Mouse (Mus musculus): ENCODE measurements at regions not wholly inside any gene's neighbourhood (a gene's known extent, or its start where the extent isn't known, plus 50 kb on each side); places are given as distances from the start of the nearest gene placed in this dataset.

GRCm38 (mm10) chr12:33626092-33626882, 196.9 kb downstream of the Twistnb start:
- Histone ChIP-seq H3K4me3 (ENCODE audit: low read depth, low read length) (no peak overlapping the region), H3K9ac (replicated peaks; ENCODE audit: low read depth, low read length) (no peak overlapping the region), H3K27me3 (ENCODE audit: control insufficient read depth, insufficient read depth, low read length) (no peaks in the 10 kb centered on the region), H3K27ac (ENCODE audit: low read depth, low read length) (no peak overlapping the region), H3K4me1 (ENCODE audit: control insufficient read depth, insufficient read depth, low read length) (no peaks in the 10 kb centered on the region), H3K4me2 (ENCODE audit: low read depth, low read length) (no peak overlapping the region), H3K9me3 (ENCODE audit: control insufficient read depth, low read length) (no peaks in the 10 kb centered on the region), H3K36me3 (ENCODE audit: control insufficient read depth, insufficient read depth, low read length) (no peaks in the 10 kb centered on the region)
- 71% methylated on average over 4 of the region's 4 CpGs for WGBS
- ATAC-seq (ENCODE audit: low read depth), result no peak

GRCm38 (mm10) chr12:33652597-33652996, 223.2 kb downstream of the Twistnb start:
- H3K36me3 ChIP-seq (ENCODE audit: control insufficient read depth, insufficient read depth, low read length), result no peaks in the 10 kb centered on the region
- H3K4me3 ChIP-seq (ENCODE audit: low read depth, low read length), result no peak overlapping the region
- no peaks in the 10 kb centered on the region for H3K27me3 ChIP-seq (ENCODE audit: control insufficient read depth, insufficient read depth, low read length)
- 88% methylated on average over 1 of the region's 1 CpGs for WGBS
- H3K4me2 ChIP-seq (ENCODE audit: low read depth, low read length), result no peak overlapping the region
- H3K27ac ChIP-seq (ENCODE audit: low read depth, low read length), result no peak overlapping the region
- H3K9me3 ChIP-seq (ENCODE audit: control insufficient read depth, low read length), result no peaks in the 10 kb centered on the region
- no peak overlapping the region for H3K9ac ChIP-seq (replicated peaks; ENCODE audit: low read depth, low read length)
- no peak for ATAC-seq (ENCODE audit: low read depth)
- no peaks in the 10 kb centered on the region for H3K4me1 ChIP-seq (ENCODE audit: control insufficient read depth, insufficient read depth, low read length)

GRCm38 (mm10) chr12:33675508-33675907, 246.1 kb downstream of the Twistnb start:
- H3K4me2 ChIP-seq (ENCODE audit: low read depth, low read length), result no peak overlapping the region
- H3K4me3 ChIP-seq (ENCODE audit: low read depth, low read length), result no peak overlapping the region
- no peak overlapping the region for H3K27ac ChIP-seq (ENCODE audit: low read depth, low read length)
- H3K9me3 ChIP-seq (ENCODE audit: control insufficient read depth, low read length), result no peaks in the 10 kb centered on the region
- H3K36me3 ChIP-seq (ENCODE audit: control insufficient read depth, insufficient read depth, low read length), result no peaks in the 10 kb centered on the region
- H3K9ac ChIP-seq (replicated peaks; ENCODE audit: low read depth, low read length), result no peak overlapping the region
- no peak for ATAC-seq (ENCODE audit: low read depth)
- H3K27me3 ChIP-seq (ENCODE audit: control insufficient read depth, insufficient read depth, low read length), result no peaks in the 10 kb centered on the region
- 76% methylated on average over 6 of the region's 6 CpGs for WGBS
- no peaks in the 10 kb centered on the region for H3K4me1 ChIP-seq (ENCODE audit: control insufficient read depth, insufficient read depth, low read length)

- H3K4me3 ChIP-seq (ENCODE audit: low read depth, low read length), result no peak overlapping the region
- no peak for ATAC-seq (ENCODE audit: low read depth)
- H3K4me2 ChIP-seq (ENCODE audit: low read depth, low read length), result no peak overlapping the region
- no peak overlapping the region for H3K9ac ChIP-seq (replicated peaks; ENCODE audit: low read depth, low read length)
- no peaks in the 10 kb centered on the region for H3K9me3 ChIP-seq (ENCODE audit: control insufficient read depth, low read length)
- no peak overlapping the region for H3K27ac ChIP-seq (ENCODE audit: low read depth, low read length)
- H3K4me1 ChIP-seq (ENCODE audit: control insufficient read depth, insufficient read depth, low read length), result no peaks in the 10 kb centered on the region
- no peaks in the 10 kb centered on the region for H3K27me3 ChIP-seq (ENCODE audit: control insufficient read depth, insufficient read depth, low read length)
- whole genome bisulfite sequencing, result 87% methylated on average over 3 of the region's 3 CpGs
- no peaks in the 10 kb centered on the region for H3K36me3 ChIP-seq (ENCODE audit: control insufficient read depth, insufficient read depth, low read length)
Observed at GRCm38 (mm10) chr12:33692870-33693269, 235.4 kb upstream of the Ferd3l start.

GRCm38 (mm10) chr12:33714392-33714791, 213.8 kb upstream of the Ferd3l start:
- Histone ChIP-seq H3K4me3 (ENCODE audit: low read depth, low read length) (no peak overlapping the region), H3K9ac (replicated peaks; ENCODE audit: low read depth, low read length) (no peak overlapping the region), H3K4me2 (ENCODE audit: low read depth, low read length) (no peak overlapping the region), H3K9me3 (ENCODE audit: control insufficient read depth, low read length) (no peaks in the 10 kb centered on the region), H3K36me3 (ENCODE audit: control insufficient read depth, insufficient read depth, low read length) (no peaks in the 10 kb centered on the region), H3K27me3 (ENCODE audit: control insufficient read depth, insufficient read depth, low read length) (no peaks in the 10 kb centered on the region), H3K27ac (ENCODE audit: low read depth, low read length) (no peak overlapping the region), H3K4me1 (ENCODE audit: control insufficient read depth, insufficient read depth, low read length) (no peaks in the 10 kb centered on the region)
- no peak for ATAC-seq (ENCODE audit: low read depth)
- WGBS, result 83% methylated on average over 3 of the region's 3 CpGs

GRCm38 (mm10) chr12:33715997-33716396, 212.2 kb upstream of the Ferd3l start:
- no peaks in the 10 kb centered on the region for H3K9me3 ChIP-seq (ENCODE audit: control insufficient read depth, low read length)
- H3K4me3 ChIP-seq (ENCODE audit: low read depth, low read length), result no peak overlapping the region
- 89% methylated on average over 2 of the region's 2 CpGs for WGBS
- no peak overlapping the region for H3K4me2 ChIP-seq (ENCODE audit: low read depth, low read length)
- no peaks in the 10 kb centered on the region for H3K4me1 ChIP-seq (ENCODE audit: control insufficient read depth, insufficient read depth, low read length)
- no peak for ATAC-seq (ENCODE audit: low read depth)
- no peaks in the 10 kb centered on the region for H3K27me3 ChIP-seq (ENCODE audit: control insufficient read depth, insufficient read depth, low read length)
- H3K27ac ChIP-seq (ENCODE audit: low read depth, low read length), result no peak overlapping the region
- H3K36me3 ChIP-seq (ENCODE audit: control insufficient read depth, insufficient read depth, low read length), result no peaks in the 10 kb centered on the region
- H3K9ac ChIP-seq (replicated peaks; ENCODE audit: low read depth, low read length), result no peak overlapping the region

GRCm38 (mm10) chr12:33717053-33717452, 211.2 kb upstream of the Ferd3l start:
- Histone ChIP-seq H3K27me3 (ENCODE audit: control insufficient read depth, insufficient read depth, low read length) (no peaks in the 10 kb centered on the region), H3K27ac (ENCODE audit: low read depth, low read length) (no peak overlapping the region), H3K4me3 (ENCODE audit: low read depth, low read length) (no peak overlapping the region), H3K9me3 (ENCODE audit: control insufficient read depth, low read length) (no peaks in the 10 kb centered on the region), H3K36me3 (ENCODE audit: control insufficient read depth, insufficient read depth, low read length) (no peaks in the 10 kb centered on the region), H3K9ac (replicated peaks; ENCODE audit: low read depth, low read length) (no peak overlapping the region), H3K4me2 (ENCODE audit: low read depth, low read length) (no peak overlapping the region), H3K4me1 (ENCODE audit: control insufficient read depth, insufficient read depth, low read length) (no peaks in the 10 kb centered on the region)
- ATAC-seq (ENCODE audit: low read depth), result no peak
- 4% methylated on average over 4 of the region's 4 CpGs for WGBS

GRCm38 (mm10) chr12:33717601-33718260, 210.5 kb upstream of the Ferd3l start:
- no peaks in the 10 kb centered on the region for H3K36me3 ChIP-seq (ENCODE audit: control insufficient read depth, insufficient read depth, low read length)
- no peaks in the 10 kb centered on the region for H3K4me1 ChIP-seq (ENCODE audit: control insufficient read depth, insufficient read depth, low read length)
- peak overlapping the region; percentile 1; the same call in 1 of the 2 replicates for H3K9ac ChIP-seq (replicated peaks; ENCODE audit: low read depth, low read length)
- no peaks in the 10 kb centered on the region for H3K9me3 ChIP-seq (ENCODE audit: control insufficient read depth, low read length)
- peak overlapping the region; percentile 40 for H3K4me2 ChIP-seq (ENCODE audit: low read depth, low read length)
- no peaks in the 10 kb centered on the region for H3K27me3 ChIP-seq (ENCODE audit: control insufficient read depth, insufficient read depth, low read length)
- ATAC-seq (ENCODE audit: low read depth), result peak; percentile 85
- no peak overlapping the region for H3K4me3 ChIP-seq (ENCODE audit: low read depth, low read length)
- 13% methylated on average over 14 of the region's 14 CpGs for WGBS
- H3K27ac ChIP-seq (ENCODE audit: low read depth, low read length), result no peak overlapping the region

- no peaks in the 10 kb centered on the region for H3K4me1 ChIP-seq (ENCODE audit: control insufficient read depth, insufficient read depth, low read length)
- WGBS, result 58% methylated on average over 7 of the region's 7 CpGs
- no peaks in the 10 kb centered on the region for H3K27me3 ChIP-seq (ENCODE audit: control insufficient read depth, insufficient read depth, low read length)
- H3K36me3 ChIP-seq (ENCODE audit: control insufficient read depth, insufficient read depth, low read length), result no peaks in the 10 kb centered on the region
- ATAC-seq (ENCODE audit: low read depth), result no peak
- no peak overlapping the region for H3K4me2 ChIP-seq (ENCODE audit: low read depth, low read length)
- no peak overlapping the region for H3K4me3 ChIP-seq (ENCODE audit: low read depth, low read length)
- H3K27ac ChIP-seq (ENCODE audit: low read depth, low read length), result no peak overlapping the region
- no peaks in the 10 kb centered on the region for H3K9me3 ChIP-seq (ENCODE audit: control insufficient read depth, low read length)
- H3K9ac ChIP-seq (replicated peaks; ENCODE audit: low read depth, low read length), result no peak overlapping the region
Observed at GRCm38 (mm10) chr12:33719063-33719462, 209.2 kb upstream of the Ferd3l start.

All from neural tube, embryonic 14.5 days (tissue).